Mouse (Mus musculus): ENCODE measurements around the gene Ulbp1. TPM values are rescaled to one million over a fixed set of nuclear protein-coding genes. Genes with fewer than 3 reads are reported as not detected.
"Not testable (repeated sequence)": the region's sequence is repeated elsewhere in the genome, so short reads cannot be mapped to it uniquely, and the experiment has no call there.

Ulbp1 gene
- polyA plus RNA-seq, 1 experiment from 2014 or later = 9.0 TPM

- H3K4me1 ChIP-seq (ENCODE audit: control insufficient read depth in 2 of 2, insufficient read depth in 2 of 2, low read length in 2 of 2); H3K27ac ChIP-seq (replicated peaks in 1 of 2; ENCODE audit: control insufficient read depth in 1 of 2, insufficient read depth in 1 of 2, low read depth in 2 of 2, low read length in 2 of 2); H3K27me3 ChIP-seq (ENCODE audit: control insufficient read depth, insufficient read depth, low read length); H3K36me3 ChIP-seq (ENCODE audit: control insufficient read depth, insufficient read depth, low read length); ATAC-seq (ENCODE audit: insufficient number of reproducible peaks, insufficient read depth, low FRiP score, low read depth); H3K9me3 ChIP-seq (ENCODE audit: control insufficient read depth, low read length): not testable (repeated sequence)
- peak overlapping the region; percentile 63 for H3K4me2 ChIP-seq (ENCODE audit: low read length)
- peak overlapping the region; percentile 14 to 36; a peak in 3 of 4 replicates for H3K4me3 ChIP-seq (ENCODE audit: control insufficient read depth in 1 of 2, insufficient read depth in 1 of 2, low read depth in 1 of 2, low read length in 2 of 2)
- 3% methylated on average over 7 of the region's 7 CpGs for WGBS
- peak overlapping the region; percentile 54; the same call in 1 of the 2 replicates for H3K9ac ChIP-seq (ENCODE audit: low read length)
These were observed 3.6 kb downstream of the Ulbp1 start for GRCm38 (mm10) chr10:7469716-7470414.

- no peak for ATAC-seq (ENCODE audit: insufficient number of reproducible peaks, insufficient read depth, low FRiP score, low read depth)
These were observed 11.4 kb downstream of the Ulbp1 start for GRCm38 (mm10) chr10:7462006-7462405.

DNA sequence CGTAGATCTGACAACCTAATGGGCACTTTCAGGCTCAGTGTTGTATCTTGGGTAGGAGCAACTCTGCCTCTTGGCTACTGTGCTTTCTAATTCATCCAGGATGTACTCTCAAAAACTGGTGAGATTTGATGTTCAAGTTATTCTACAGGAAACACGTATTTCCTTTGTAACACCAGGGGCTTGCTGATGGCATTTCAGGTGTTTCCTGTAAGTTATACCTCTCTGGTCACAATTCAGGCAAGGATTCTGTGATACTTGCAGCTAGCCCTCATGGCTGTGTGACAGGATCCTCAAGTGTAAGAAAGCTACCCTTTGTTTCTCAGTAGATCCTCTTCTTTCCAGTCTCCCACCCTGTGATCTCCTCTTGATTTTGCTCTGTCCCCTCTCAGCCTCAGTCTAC lies 34.5 kb downstream of the Ulbp1 start:
- Histone ChIP-seq H3K27me3 (ENCODE audit: control insufficient read depth, insufficient read depth, low read length) (no peaks in the 10 kb centered on the region), H3K36me3 (ENCODE audit: control insufficient read depth, insufficient read depth, low read length) (0 out of 2 replicates have a peak, but pooled peaks cover under 1% of the 10 kb centered on the region), H3K9ac (ENCODE audit: low read length) (no peak overlapping the region), H3K4me3 (ENCODE audit: control insufficient read depth in 1 of 2, insufficient read depth in 1 of 2, low read depth in 1 of 2, low read length in 2 of 2) (no peak overlapping the region), H3K9me3 (ENCODE audit: control insufficient read depth, low read length) (no peaks in the 10 kb centered on the region), H3K27ac (replicated peaks in 1 of 2; ENCODE audit: control insufficient read depth in 1 of 2, insufficient read depth in 1 of 2, low read depth in 2 of 2, low read length in 2 of 2) (no peak overlapping the region), H3K4me1 (ENCODE audit: control insufficient read depth in 2 of 2, insufficient read depth in 2 of 2, low read length in 2 of 2) (no peaks in the 10 kb centered on the region), H3K4me2 (ENCODE audit: low read length) (no peak overlapping the region)
- 72% methylated on average over 2 of the region's 2 CpGs for WGBS
- no peak for ATAC-seq (ENCODE audit: insufficient number of reproducible peaks, insufficient read depth, low FRiP score, low read depth)

More at GRCm38 (mm10) chr10:7462006-7462405, 11.4 kb downstream of the Ulbp1 start:
- Histone ChIP-seq H3K27me3 (ENCODE audit: control insufficient read depth, insufficient read depth, low read length) (no peaks in the 10 kb centered on the region), H3K4me2 (ENCODE audit: low read length) (no peak overlapping the region), H3K9me3 (ENCODE audit: control insufficient read depth, low read length) (no peaks in the 10 kb centered on the region), H3K27ac (replicated peaks in 1 of 2; ENCODE audit: control insufficient read depth in 1 of 2, insufficient read depth in 1 of 2, low read depth in 2 of 2, low read length in 2 of 2) (no peak overlapping the region), H3K9ac (ENCODE audit: low read length) (no peak overlapping the region), H3K4me3 (ENCODE audit: control insufficient read depth in 1 of 2, insufficient read depth in 1 of 2, low read depth in 1 of 2, low read length in 2 of 2) (no peak overlapping the region), H3K4me1 (ENCODE audit: control insufficient read depth in 2 of 2, insufficient read depth in 2 of 2, low read length in 2 of 2) (no peaks in the 10 kb centered on the region), H3K36me3 (ENCODE audit: control insufficient read depth, insufficient read depth, low read length) (no peaks in the 10 kb centered on the region)
- 49% methylated on average over 3 of the region's 3 CpGs for WGBS

DNA sequence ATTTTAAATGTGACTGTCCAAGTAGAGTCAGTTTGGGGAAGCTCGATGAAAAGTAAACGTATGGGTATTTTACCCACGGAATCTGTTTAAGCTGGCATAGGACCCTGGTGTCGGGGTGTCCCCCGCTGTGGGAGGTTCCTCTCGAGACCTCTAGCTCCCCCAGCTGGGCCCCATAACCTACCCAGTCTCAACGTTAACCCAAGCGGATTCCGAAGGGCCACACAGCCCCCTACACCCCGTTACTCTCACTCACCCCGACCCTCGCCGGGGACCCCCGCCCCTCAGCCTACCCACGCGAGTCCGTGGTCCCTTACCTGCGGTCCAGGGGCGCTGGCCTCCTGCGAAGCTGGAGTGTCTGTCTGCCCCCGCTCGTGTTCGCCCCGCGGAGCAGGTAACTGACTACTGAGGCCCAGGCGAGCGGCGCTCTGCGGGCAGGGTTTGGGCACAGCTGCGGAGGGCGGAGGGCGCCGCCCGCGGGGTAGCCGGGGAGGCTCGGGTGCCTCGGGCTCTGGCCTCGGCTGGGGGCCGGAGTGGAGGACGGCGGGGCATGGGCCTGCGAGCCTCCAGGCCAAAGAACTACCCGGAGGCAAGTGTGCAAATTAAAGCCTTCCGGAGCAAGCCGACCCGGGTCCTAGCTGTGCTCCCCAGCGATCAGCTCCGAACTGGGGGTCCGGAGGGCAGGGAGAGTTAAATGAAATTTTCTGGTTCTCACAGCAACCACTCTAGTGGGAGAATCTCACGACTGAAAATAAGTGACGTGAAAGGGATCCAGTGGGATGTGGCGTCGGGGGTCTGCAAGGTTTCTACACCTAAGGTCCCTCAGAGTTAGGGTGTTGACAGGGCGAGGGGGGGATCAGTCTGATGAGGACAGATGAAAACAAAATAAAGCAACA lies 80.0 kb downstream of the Ulbp1 start:
- Histone ChIP-seq H3K9ac (ENCODE audit: low read length) (peak overlapping the region; percentile 50; the same call in 1 of the 2 replicates), H3K9me3 (ENCODE audit: control insufficient read depth, low read length) (no peaks in the 10 kb centered on the region), H3K36me3 (ENCODE audit: control insufficient read depth, insufficient read depth, low read length) (no peaks in the 10 kb centered on the region), H3K27ac (replicated peaks in 1 of 2; ENCODE audit: control insufficient read depth in 1 of 2, insufficient read depth in 1 of 2, low read depth in 2 of 2, low read length in 2 of 2) (no peak overlapping the region), H3K4me1 (ENCODE audit: control insufficient read depth in 2 of 2, insufficient read depth in 2 of 2, low read length in 2 of 2) (peaks cover 0 to 5% of the 10 kb centered on the region in 2 experiments; a peak in 1 of 4 replicates), H3K27me3 (ENCODE audit: control insufficient read depth, insufficient read depth, low read length) (peaks cover 14% of the 10 kb centered on the region), H3K4me3 (ENCODE audit: control insufficient read depth in 1 of 2, insufficient read depth in 1 of 2, low read depth in 1 of 2, low read length in 2 of 2) (peak overlapping the region; percentile 56 to 62), H3K4me2 (ENCODE audit: low read length) (peak overlapping the region; percentile 81)
- no peak for ATAC-seq (ENCODE audit: insufficient number of reproducible peaks, insufficient read depth, low FRiP score, low read depth)
- WGBS = 7% methylated on average over 55 of the region's 55 CpGs

- WGBS = under 1% methylated on average over 72 of the region's 73 CpGs
- H3K27ac ChIP-seq (replicated peaks in 1 of 2; ENCODE audit: control insufficient read depth in 1 of 2, insufficient read depth in 1 of 2, low read depth in 2 of 2, low read length in 2 of 2) = no peak overlapping the region
- no peaks in the 10 kb centered on the region for H3K36me3 ChIP-seq (ENCODE audit: control insufficient read depth, insufficient read depth, low read length)
- no peaks in the 10 kb centered on the region for H3K9me3 ChIP-seq (ENCODE audit: control insufficient read depth, low read length)
- H3K4me3 ChIP-seq (ENCODE audit: control insufficient read depth in 1 of 2, insufficient read depth in 1 of 2, low read depth in 1 of 2, low read length in 2 of 2) = peak overlapping the region; percentile 56 to 62
- H3K27me3 ChIP-seq (ENCODE audit: control insufficient read depth, insufficient read depth, low read length) = peaks cover 14% of the 10 kb centered on the region
- H3K4me2 ChIP-seq (ENCODE audit: low read length) = peak overlapping the region; percentile 81
- H3K9ac ChIP-seq (ENCODE audit: low read length) = peak overlapping the region; percentile 60
- no peak for ATAC-seq (ENCODE audit: insufficient number of reproducible peaks, insufficient read depth, low FRiP score, low read depth)
- peaks cover 0 to 5% of the 10 kb centered on the region in 2 experiments; a peak in 1 of 4 replicates for H3K4me1 ChIP-seq (ENCODE audit: control insufficient read depth in 2 of 2, insufficient read depth in 2 of 2, low read length in 2 of 2)
These were observed 81.2 kb downstream of the Ulbp1 start for GRCm38 (mm10) chr10:7391935-7392930.

- under 1% methylated on average over 19 of the region's 20 CpGs for WGBS
- peaks cover 0 to 5% of the 10 kb centered on the region in 2 experiments; a peak in 1 of 4 replicates for H3K4me1 ChIP-seq (ENCODE audit: control insufficient read depth in 2 of 2, insufficient read depth in 2 of 2, low read length in 2 of 2)
- peak overlapping the region; percentile 56 to 62 for H3K4me3 ChIP-seq (ENCODE audit: control insufficient read depth in 1 of 2, insufficient read depth in 1 of 2, low read depth in 1 of 2, low read length in 2 of 2)
- H3K27ac ChIP-seq (replicated peaks in 1 of 2; ENCODE audit: control insufficient read depth in 1 of 2, insufficient read depth in 1 of 2, low read depth in 2 of 2, low read length in 2 of 2) = no peak overlapping the region
- no peak for ATAC-seq (ENCODE audit: insufficient number of reproducible peaks, insufficient read depth, low FRiP score, low read depth)
- peak overlapping the region; percentile 60 for H3K9ac ChIP-seq (ENCODE audit: low read length)
- H3K4me2 ChIP-seq (ENCODE audit: low read length) = peak overlapping the region; percentile 81
- peaks cover 14% of the 10 kb centered on the region for H3K27me3 ChIP-seq (ENCODE audit: control insufficient read depth, insufficient read depth, low read length)
- H3K9me3 ChIP-seq (ENCODE audit: control insufficient read depth, low read length) = no peaks in the 10 kb centered on the region
- no peaks in the 10 kb centered on the region for H3K36me3 ChIP-seq (ENCODE audit: control insufficient read depth, insufficient read depth, low read length)
These were observed 81.9 kb downstream of the Ulbp1 start for GRCm38 (mm10) chr10:7391561-7391934.

DNA sequence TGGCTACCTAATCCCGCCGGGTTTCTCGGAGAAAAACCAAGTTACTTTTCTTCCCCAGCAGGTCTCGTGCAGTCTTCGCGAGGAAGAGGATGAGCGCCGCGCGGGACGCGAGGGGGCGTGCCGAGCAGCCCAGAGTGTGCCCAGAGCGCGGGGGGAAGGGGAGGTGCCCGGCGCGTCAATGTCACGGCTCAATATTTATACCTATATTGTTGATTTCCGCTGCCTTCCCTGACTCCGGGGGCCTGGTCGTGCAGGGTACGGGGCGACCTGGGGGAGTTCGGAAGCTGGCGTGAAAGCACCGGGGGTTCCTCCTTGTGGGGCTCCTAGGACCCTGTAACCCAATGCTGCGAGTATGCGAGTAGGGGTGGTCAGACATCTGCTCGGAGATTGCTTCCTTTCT lies 82.3 kb downstream of the Ulbp1 start:
- no peak overlapping the region for H3K27ac ChIP-seq (replicated peaks in 1 of 2; ENCODE audit: control insufficient read depth in 1 of 2, insufficient read depth in 1 of 2, low read depth in 2 of 2, low read length in 2 of 2)
- peak overlapping the region; percentile 56 to 62 for H3K4me3 ChIP-seq (ENCODE audit: control insufficient read depth in 1 of 2, insufficient read depth in 1 of 2, low read depth in 1 of 2, low read length in 2 of 2)
- peak overlapping the region; percentile 81 for H3K4me2 ChIP-seq (ENCODE audit: low read length)
- peaks cover 0 to 5% of the 10 kb centered on the region in 2 experiments; a peak in 1 of 4 replicates for H3K4me1 ChIP-seq (ENCODE audit: control insufficient read depth in 2 of 2, insufficient read depth in 2 of 2, low read length in 2 of 2)
- no peaks in the 10 kb centered on the region for H3K36me3 ChIP-seq (ENCODE audit: control insufficient read depth, insufficient read depth, low read length)
- peaks cover 14% of the 10 kb centered on the region for H3K27me3 ChIP-seq (ENCODE audit: control insufficient read depth, insufficient read depth, low read length)
- H3K9me3 ChIP-seq (ENCODE audit: control insufficient read depth, low read length) = no peaks in the 10 kb centered on the region
- ATAC-seq (ENCODE audit: insufficient number of reproducible peaks, insufficient read depth, low FRiP score, low read depth) = peak; percentile 59; the same call in 1 of the 2 replicates
- peak overlapping the region; percentile 60 for H3K9ac ChIP-seq (ENCODE audit: low read length)
- WGBS = under 1% methylated on average over 31 of the region's 31 CpGs
